Mouse (Mus musculus) hindbrain, embryonic 11.5 days (tissue): Measurements from ENCODE around the gene D630045J12Rik. TPM values are rescaled to one million over a fixed set of nuclear protein-coding genes. Genes with fewer than 3 reads are reported as not detected.

Experiments used
- ATAC-seq: fragments of 200-750 bp; cut with Nextera tagmentation; 2 replicates; pipeline ENCODE4 v1.8.0; 2017; ENCODE audit warnings: mild to moderate bottlenecking, moderate TSS enrichment, moderate library complexity; ENCODE audit not compliant: low FRiP score
- DNase-seq: peaks from one replicate; pipeline ENCODE4 v3.0.0-alpha.2; 2015; ENCODE audit warnings: low spot score
- H3K27ac ChIP-seq: fragments of 300-500 bp; sonication (generic); 2 replicates; pipeline ENCODE4 v1.5.1; 2014; ENCODE audit warnings: mild to moderate bottlenecking, low read depth, low read length
- H3K27me3 ChIP-seq: fragments of 300-500 bp; sonication (generic); 2 replicates; pipeline ENCODE4 v1.6.1; 2014; ENCODE audit warnings: mild to moderate bottlenecking, low read length, moderate library complexity, mixed read lengths; ENCODE audit not compliant: control insufficient read depth, insufficient read depth
- H3K36me3 ChIP-seq: fragments of 300-500 bp; sonication (generic); 2 replicates; pipeline ENCODE4 v1.6.1; 2014; ENCODE audit warnings: mild to moderate bottlenecking, low read length, moderate library complexity, mixed read lengths; ENCODE audit not compliant: control insufficient read depth, insufficient read depth
- H3K4me1 ChIP-seq: fragments of 300-500 bp; sonication (generic); replicated peaks from 2 replicates; pipeline ENCODE4 v1.6.1; 2014; ENCODE audit warnings: low read length, mixed read lengths; ENCODE audit not compliant: control insufficient read depth, insufficient read depth
- H3K4me2 ChIP-seq: fragments of 300-500 bp; sonication (generic); replicated peaks from 2 replicates; pipeline ENCODE4 v1.6.1; 2014; ENCODE audit warnings: mild to moderate bottlenecking, low read depth, low read length
- H3K4me3 ChIP-seq: fragments of 300-500 bp; sonication (generic); 2 replicates; pipeline ENCODE4 v1.5.1; 2014; ENCODE audit warnings: low read depth, low read length
- H3K9ac ChIP-seq: fragments of 300-500 bp; sonication (generic); 2 replicates; pipeline ENCODE4 v1.6.1; 2014; ENCODE audit warnings: low read depth, low read length
- H3K9me3 ChIP-seq: fragments of 300-500 bp; sonication (generic); 2 replicates; pipeline ENCODE4 v1.6.1; 2016; ENCODE audit warnings: low read length; ENCODE audit not compliant: control insufficient read depth
- WGBS: fragments of 180-500 bp; shearing (Covaris S2); extraction: QIAGEN DNeasy Blood & Tissue Kit; methylation state at CpG from one replicate; pipeline ENCODE4 v1.1.7; 2014; 5-methylcytosine and 5-hydroxymethylcytosine counted together
- polyA plus RNA-seq: library from polyadenylated mRNA; unstranded; fragments of >200 nt; fragmentation: Nextera tagmentation; extraction: Ambion mirVana; gene quantifications from 2 replicates; pipeline ENCODE4 v1.2.1, GENCODE M21; 2014

The D630045J12Rik gene
- polyA plus RNA-seq, 1 experiment from 2014 or later = 13.2 TPM

- Histone ChIP-seq H3K4me1 (peaks cover 4% of the 10 kb centered on the region; the same call in 1 of the 2 replicates), H3K4me3 (no peak overlapping the region)
Observed at GRCm38 (mm10) chr6:38247362-38247761, 6.4 kb downstream of the D630045J12Rik start.

GRCm38 (mm10) chr6:38244806-38245205 lies 9.0 kb downstream of the D630045J12Rik start:
- H3K36me3 ChIP-seq = no peaks in the 10 kb centered on the region
- 83% methylated on average over 3 of the region's 3 CpGs for WGBS
- no peak overlapping the region for H3K4me2 ChIP-seq
- H3K9me3 ChIP-seq = no peaks in the 10 kb centered on the region
- ATAC-seq (no peak), DNase-seq (no peak)
- H3K4me1 ChIP-seq = 0 out of 2 replicates have a peak, but pooled peaks cover 2% of the 10 kb centered on the region
- no peaks in the 10 kb centered on the region for H3K27me3 ChIP-seq
- H3K9ac ChIP-seq = no peak overlapping the region
- no peak overlapping the region for H3K27ac ChIP-seq
- H3K4me3 ChIP-seq = no peak overlapping the region

More at GRCm38 (mm10) chr6:38247362-38247761, 6.4 kb downstream of the D630045J12Rik start:
- no peaks in the 10 kb centered on the region for H3K9me3 ChIP-seq
- no peaks in the 10 kb centered on the region for H3K27me3 ChIP-seq
- DNase-seq (no peak), ATAC-seq (no peak)
- H3K27ac ChIP-seq = no peak overlapping the region
- 85% methylated on average over 4 of the region's 4 CpGs for WGBS
- H3K36me3 ChIP-seq = no peaks in the 10 kb centered on the region
- no peak overlapping the region for H3K9ac ChIP-seq
- H3K4me2 ChIP-seq = no peak overlapping the region

GRCm38 (mm10) chr6:38244167-38244566 lies 9.6 kb downstream of the D630045J12Rik start:
- no peaks in the 10 kb centered on the region for H3K27me3 ChIP-seq
- H3K4me3 ChIP-seq = no peak overlapping the region
- H3K36me3 ChIP-seq = no peaks in the 10 kb centered on the region
- DNase-seq = no peak
- 0 out of 2 replicates have a peak, but pooled peaks cover 2% of the 10 kb centered on the region for H3K4me1 ChIP-seq
- no peaks in the 10 kb centered on the region for H3K9me3 ChIP-seq
- ATAC-seq = no peak
- WGBS = 78% methylated on average over 3 of the region's 3 CpGs
- no peak overlapping the region for H3K27ac ChIP-seq
- H3K4me2 ChIP-seq = no peak overlapping the region
- no peak overlapping the region for H3K9ac ChIP-seq

GRCm38 (mm10) chr6:38242833-38243232 lies 11.0 kb downstream of the D630045J12Rik start:
- Histone ChIP-seq H3K4me2 (no peak overlapping the region), H3K9me3 (no peaks in the 10 kb centered on the region), H3K27ac (no peak overlapping the region), H3K4me1 (no peaks in the 10 kb centered on the region), H3K4me3 (no peak overlapping the region), H3K9ac (no peak overlapping the region), H3K36me3 (no peaks in the 10 kb centered on the region), H3K27me3 (no peaks in the 10 kb centered on the region)
- DNase-seq (no peak), ATAC-seq (no peak)
- 91% methylated on average over 5 of the region's 5 CpGs for WGBS

GRCm38 (mm10) chr6:38242295-38242830 lies 11.4 kb downstream of the D630045J12Rik start:
- Histone ChIP-seq H3K27ac (no peak overlapping the region), H3K36me3 (no peaks in the 10 kb centered on the region)

GRCm38 (mm10) chr6:38241508-38241907 lies 12.3 kb downstream of the D630045J12Rik start:
- 92% methylated on average over 4 of the region's 4 CpGs for WGBS
- no peak for ATAC-seq
- H3K9ac ChIP-seq = no peak overlapping the region

More at GRCm38 (mm10) chr6:38242295-38242830, 11.4 kb downstream of the D630045J12Rik start:
- H3K4me1 ChIP-seq = no peaks in the 10 kb centered on the region
- H3K9ac ChIP-seq = no peak overlapping the region
- 88% methylated on average over 8 of the region's 8 CpGs for WGBS
- H3K4me3 ChIP-seq = no peak overlapping the region
- no peaks in the 10 kb centered on the region for H3K27me3 ChIP-seq
- no peak for ATAC-seq
- DNase-seq = no peak
- H3K4me2 ChIP-seq = no peak overlapping the region
- no peaks in the 10 kb centered on the region for H3K9me3 ChIP-seq

GRCm38 (mm10) chr6:38240618-38241017 lies 13.2 kb downstream of the D630045J12Rik start:
- Histone ChIP-seq H3K9me3 (no peaks in the 10 kb centered on the region), H3K36me3 (no peaks in the 10 kb centered on the region), H3K27ac (no peak overlapping the region), H3K4me2 (no peak overlapping the region), H3K4me1 (no peaks in the 10 kb centered on the region), H3K27me3 (no peaks in the 10 kb centered on the region), H3K4me3 (no peak overlapping the region), H3K9ac (no peak overlapping the region)
- no peak for ATAC-seq
- DNase-seq = no peak
- WGBS = 92% methylated on average over 5 of the region's 5 CpGs

More at GRCm38 (mm10) chr6:38241508-38241907, 12.3 kb downstream of the D630045J12Rik start:
- H3K4me2 ChIP-seq = no peak overlapping the region
- no peaks in the 10 kb centered on the region for H3K4me1 ChIP-seq
- H3K4me3 ChIP-seq = no peak overlapping the region
- H3K9me3 ChIP-seq = no peaks in the 10 kb centered on the region
- DNase-seq = no peak
- no peaks in the 10 kb centered on the region for H3K36me3 ChIP-seq
- H3K27me3 ChIP-seq = no peaks in the 10 kb centered on the region
- H3K27ac ChIP-seq = no peak overlapping the region

GRCm38 (mm10) chr6:38238382-38238781 lies 15.4 kb downstream of the D630045J12Rik start:
- H3K36me3 ChIP-seq = no peaks in the 10 kb centered on the region
- no peak overlapping the region for H3K4me2 ChIP-seq
- WGBS = 87% methylated on average over 4 of the region's 4 CpGs
- no peak overlapping the region for H3K27ac ChIP-seq
- no peaks in the 10 kb centered on the region for H3K4me1 ChIP-seq
- H3K4me3 ChIP-seq = no peak overlapping the region
- no peak overlapping the region for H3K9ac ChIP-seq
- H3K9me3 ChIP-seq = no peaks in the 10 kb centered on the region
- DNase-seq (no peak), ATAC-seq (no peak)
- H3K27me3 ChIP-seq = no peaks in the 10 kb centered on the region

- Histone ChIP-seq H3K27ac (no peak overlapping the region), H3K4me1 (0 out of 2 replicates have a peak, but pooled peaks cover 2% of the 10 kb centered on the region), H3K36me3 (no peaks in the 10 kb centered on the region), H3K27me3 (no peaks in the 10 kb centered on the region), H3K9me3 (no peaks in the 10 kb centered on the region), H3K4me3 (no peak overlapping the region), H3K4me2 (no peak overlapping the region), H3K9ac (no peak overlapping the region)
- WGBS = 83% methylated on average over 7 of the region's 7 CpGs
- DNase-seq (no peak), ATAC-seq (no peak)
Observed at GRCm38 (mm10) chr6:38235991-38236658, 17.7 kb downstream of the D630045J12Rik start.
